Mouse (Mus musculus) 416B (cell line): ENCODE results near the gene Ppp1r15b.

Experiments
- DNase-seq: peaks from one replicate; pipeline ENCODE4 v3.0.0; 2011; ENCODE audit warnings: low read depth

The Ppp1r15b gene

GRCm38 (mm10) chr1:133161559-133161958, 30.6 kb downstream of the Ppp1r15b start:
- DNase-seq = no peak

- no peak for DNase-seq
These were observed 31.1 kb downstream of the Ppp1r15b start for GRCm38 (mm10) chr1:133162046-133162445.

GRCm38 (mm10) chr1:133162981-133163380, 32.0 kb downstream of the Ppp1r15b start:
- no peak for DNase-seq

- no peak for DNase-seq
These were observed 33.0 kb downstream of the Ppp1r15b start, which contains the start of gene Plekha6 for GRCm38 (mm10) chr1:133163820-133164431. TSS of gene Plekha6 (plus strand) at chr1:133164210.

- DNase-seq = no peak
These were observed 33.7 kb downstream of the Ppp1r15b start for GRCm38 (mm10) chr1:133164591-133165011.

GRCm38 (mm10) chr1:133165111-133165510, 34.2 kb downstream of the Ppp1r15b start:
- DNase-seq = no peak

- no peak for DNase-seq
These were observed 37.5 kb downstream of the Ppp1r15b start for GRCm38 (mm10) chr1:133168318-133169060.

- DNase-seq = no peak
These were observed 39.3 kb downstream of the Ppp1r15b start for GRCm38 (mm10) chr1:133170196-133170595.

- DNase-seq = no peak
These were observed 40.4 kb downstream of the Ppp1r15b start for GRCm38 (mm10) chr1:133171357-133171756.

GRCm38 (mm10) chr1:133175150-133175549, 44.2 kb downstream of the Ppp1r15b start:
- DNase-seq = no peak

- peak; percentile 67 for DNase-seq
These were observed 46.7 kb downstream of the Ppp1r15b start for GRCm38 (mm10) chr1:133177480-133178172.

- no peak for DNase-seq
These were observed 47.9 kb downstream of the Ppp1r15b start for GRCm38 (mm10) chr1:133178732-133179440.

GRCm38 (mm10) chr1:133181072-133182015, 50.4 kb downstream of the Ppp1r15b start:
- no peak for DNase-seq

GRCm38 (mm10) chr1:133182016-133182705, 51.2 kb downstream of the Ppp1r15b start:
- DNase-seq = no peak

GRCm38 (mm10) chr1:133182706-133183095, 51.8 kb downstream of the Ppp1r15b start:
- DNase-seq = no peak

GRCm38 (mm10) chr1:133183141-133183925, 52.4 kb downstream of the Ppp1r15b start:
- no peak for DNase-seq

GRCm38 (mm10) chr1:133187948-133188680, 57.2 kb downstream of the Ppp1r15b start:
- DNase-seq = no peak

- DNase-seq = peak; percentile 10
These were observed 57.8 kb downstream of the Ppp1r15b start for GRCm38 (mm10) chr1:133188719-133189118.
